In genomic region chr4:120716141-120716571, GRCm38 (mm10) we compare ENCODE assay signal across 8 mouse cellular contexts. TPM values are rescaled to one million over a fixed set of nuclear protein-coding genes. Genes with fewer than 3 reads are reported as not detected.
DNase-seq lines count a peak whose midpoint lies in the region; ATAC-seq and TF ChIP-seq lines count a peak whose summit lies in the region.

No protein-coding gene starts in this region.

- 0% methylated on average over 12 of the region's 12 CpGs for WGBS in heart, embryonic 11.5 days (ENCODE audit: insufficient replicate concordance)
- 2% methylated on average over 12 of the region's 12 CpGs for WGBS in forebrain, embryonic 14.5 days
- 1% methylated on average over 12 of the region's 12 CpGs for WGBS in intestine, embryonic 16.5 days
- 0% methylated on average over 12 of the region's 12 CpGs for WGBS in liver, postnatal 0 days (ENCODE audit: insufficient replicate concordance)
- WGBS in neural tube, embryonic 12.5 days: 1% methylated on average over 12 of the region's 12 CpGs

- TF ChIP-seq EP300 in liver, postnatal 0 days (IDR thresholded peaks at IDR 0.05; ENCODE audit: low read depth): no peak

- ATAC-seq in heart, embryonic 11.5 days (replicated peaks; ENCODE audit: insufficient number of reproducible peaks, low FRiP score, low TSS enrichment): peak; percentile 81
- peak; percentile 85 for ATAC-seq in forebrain, embryonic 14.5 days
- ATAC-seq in intestine, embryonic 16.5 days: peak; percentile 85
- ATAC-seq in liver, postnatal 0 days: peak; percentile 44
- peak; percentile 69 for ATAC-seq in neural tube, embryonic 12.5 days (ENCODE audit: low FRiP score, low read depth)

- no peaks in the 10 kb centered on the region for H3K36me3 ChIP-seq in heart, embryonic 11.5 days (ENCODE audit: control insufficient read depth, insufficient read depth, low read length)
- H3K36me3 ChIP-seq in forebrain, embryonic 14.5 days (ENCODE audit: control insufficient read depth, insufficient read depth, low read length): no peaks in the 10 kb centered on the region
- H3K36me3 ChIP-seq in intestine, embryonic 16.5 days (ENCODE audit: control insufficient read depth, insufficient read depth, low read length): no peaks in the 10 kb centered on the region
- H3K36me3 ChIP-seq in liver, postnatal 0 days (replicated peaks; ENCODE audit: insufficient read depth, low read length): no peaks in the 10 kb centered on the region
- H3K36me3 ChIP-seq in neural tube, embryonic 12.5 days: no peaks in the 10 kb centered on the region

- DNase-seq in heart, adult 9 months (ENCODE audit: low spot score in 2 of 2): no peak
- DNase-seq in adrenal gland, postnatal 36 days: peak; percentile 88
- peak; percentile 66 for DNase-seq in forebrain, embryonic 14.5 days (ENCODE audit: low spot score)
- peak; percentile 74 for DNase-seq in liver, postnatal 0 days
- no peak for DNase-seq in MN1 (ENCODE audit: low spot score)

- H3K27ac ChIP-seq in heart, embryonic 11.5 days (ENCODE audit: low read depth, low read length): no peak overlapping the region
- H3K27ac ChIP-seq in forebrain, embryonic 14.5 days (ENCODE audit: low read depth, low read length): no peak overlapping the region
- H3K27ac ChIP-seq in intestine, embryonic 16.5 days (ENCODE audit: low read length): no peak overlapping the region
- no peak overlapping the region for H3K27ac ChIP-seq in liver, postnatal 0 days (ENCODE audit: low read depth)
- no peak overlapping the region for H3K27ac ChIP-seq in neural tube, embryonic 12.5 days

- H3K9me3 ChIP-seq in heart, embryonic 11.5 days (replicated peaks; ENCODE audit: control insufficient read depth, low read length): no peaks in the 10 kb centered on the region
- no peaks in the 10 kb centered on the region for H3K9me3 ChIP-seq in forebrain, embryonic 14.5 days (replicated peaks; ENCODE audit: control insufficient read depth, low read length)
- H3K9me3 ChIP-seq in intestine, embryonic 16.5 days (ENCODE audit: control insufficient read depth, low read length): no peaks in the 10 kb centered on the region
- H3K9me3 ChIP-seq in liver, postnatal 0 days (ENCODE audit: low read length): no peaks in the 10 kb centered on the region
- H3K9me3 ChIP-seq in neural tube, embryonic 12.5 days: no peaks in the 10 kb centered on the region

- peaks cover 42% of the 10 kb centered on the region for H3K27me3 ChIP-seq in heart, embryonic 11.5 days (ENCODE audit: control insufficient read depth, insufficient read depth, low read length)
- 0 out of 2 replicates have a peak, but pooled peaks cover 4% of the 10 kb centered on the region for H3K27me3 ChIP-seq in forebrain, embryonic 14.5 days (replicated peaks; ENCODE audit: control insufficient read depth, insufficient read depth, low read length)
- peaks cover 3% of the 10 kb centered on the region for H3K27me3 ChIP-seq in intestine, embryonic 16.5 days (replicated peaks; ENCODE audit: control insufficient read depth, insufficient read depth, low read length)
- peaks cover 27% of the 10 kb centered on the region for H3K27me3 ChIP-seq in liver, postnatal 0 days (ENCODE audit: insufficient read depth, low read length)
- peaks cover 24% of the 10 kb centered on the region for H3K27me3 ChIP-seq in neural tube, embryonic 12.5 days (replicated peaks)

- peak overlapping the region; percentile 73 for H3K4me2 ChIP-seq in heart, embryonic 11.5 days
- H3K4me2 ChIP-seq in forebrain, embryonic 14.5 days (ENCODE audit: low read length): peak overlapping the region; percentile 66
- peak overlapping the region; percentile 69 for H3K4me2 ChIP-seq in intestine, embryonic 16.5 days (ENCODE audit: low read depth, low read length)
- peak overlapping the region; percentile 58 for H3K4me2 ChIP-seq in liver, postnatal 0 days (ENCODE audit: low read depth, low read length)
- H3K4me2 ChIP-seq in neural tube, embryonic 12.5 days (replicated peaks): peak overlapping the region; percentile 60

- no peak for TF ChIP-seq CTCF in liver, postnatal 0 days (IDR thresholded peaks at IDR 0.05; ENCODE audit: low read depth)

- H3K9ac ChIP-seq in heart, embryonic 11.5 days (ENCODE audit: low read depth, low read length): 0 out of 2 replicates have a peak overlapping the region, but pooled peaks have one; percentile 6
- H3K9ac ChIP-seq in forebrain, embryonic 14.5 days (ENCODE audit: low read length): peak overlapping the region; percentile 37
- H3K9ac ChIP-seq in intestine, embryonic 16.5 days (ENCODE audit: low read depth, low read length): peak overlapping the region; percentile 62
- H3K9ac ChIP-seq in liver, postnatal 0 days (replicated peaks): no peak overlapping the region
- no peak overlapping the region for H3K9ac ChIP-seq in neural tube, embryonic 12.5 days

- H3K4me1 ChIP-seq in heart, embryonic 11.5 days (ENCODE audit: control insufficient read depth, insufficient read depth, low read length): peaks cover 10% of the 10 kb centered on the region; the same call in 1 of the 2 replicates
- H3K4me1 ChIP-seq in forebrain, embryonic 14.5 days (ENCODE audit: control insufficient read depth, insufficient read depth, low read length): peaks cover 5% of the 10 kb centered on the region; the same call in 1 of the 2 replicates
- peaks cover 14% of the 10 kb centered on the region for H3K4me1 ChIP-seq in intestine, embryonic 16.5 days (ENCODE audit: control insufficient read depth, insufficient read depth, low read length)
- H3K4me1 ChIP-seq in liver, postnatal 0 days (ENCODE audit: insufficient read depth): peaks cover 8% of the 10 kb centered on the region
- peaks cover 21% of the 10 kb centered on the region for H3K4me1 ChIP-seq in neural tube, embryonic 12.5 days

- H3K4me3 ChIP-seq in heart, embryonic 11.5 days (ENCODE audit: low read depth, low read length): peak overlapping the region; percentile 44
- H3K4me3 ChIP-seq in forebrain, embryonic 14.5 days (ENCODE audit: low read depth, low read length): peak overlapping the region; percentile 27
- H3K4me3 ChIP-seq in intestine, embryonic 16.5 days (ENCODE audit: low read length): peak overlapping the region; percentile 39
- H3K4me3 ChIP-seq in liver, postnatal 0 days (ENCODE audit: low read depth, low read length): peak overlapping the region; percentile 28; the same call in 1 of the 2 replicates
- H3K4me3 ChIP-seq in neural tube, embryonic 12.5 days: peak overlapping the region; percentile 22

RNA-seq across cellular contexts. Expression of gene Kcnq4, which starts 32.3 kb away (rescaled TPM):
- polyA plus RNA-seq in heart, embryonic 11.5 days (2014; fragmentation: Nextera tagmentation; extraction: Ambion mirVana): 0.99 and 1.0 TPM in 2 replicates
- 1 to 10 TPM; 2.3 TPM for total RNA-seq in adrenal gland, postnatal 36 days (2021)
- 5.0 and 6.5 TPM in 2 replicates for polyA plus RNA-seq in forebrain, embryonic 14.5 days (2014; fragmentation: Nextera tagmentation; extraction: Ambion mirVana)
- 2.0 and 2.3 TPM in 2 replicates for polyA plus RNA-seq in intestine, embryonic 16.5 days (2015; fragmentation: Nextera tagmentation; extraction: Ambion mirVana)
- 0.14 and 0.20 TPM in 2 replicates for polyA plus RNA-seq in liver, postnatal 0 days (2015; fragmentation: Nextera tagmentation; extraction: Ambion mirVana)
- 4.2 and 5.0 TPM in 2 replicates for polyA plus RNA-seq in neural tube, embryonic 12.5 days (2016; fragmentation: Nextera tagmentation; extraction: Ambion mirVana)

RNA-seq across cellular contexts. Expression of gene Cited4, which starts 49.8 kb away (rescaled TPM):
- 37.5 and 44.9 TPM in 2 replicates for polyA plus RNA-seq in heart, embryonic 11.5 days (2014; fragmentation: Nextera tagmentation; extraction: Ambion mirVana)
- total RNA-seq in adrenal gland, postnatal 36 days (2021): 10 to 100 TPM in 1 of 2 experiments, 1 to 10 TPM in 1; 6.0 to 56.0 TPM
- 0.17 and 0.23 TPM in 2 replicates for polyA plus RNA-seq in forebrain, embryonic 14.5 days (2014; fragmentation: Nextera tagmentation; extraction: Ambion mirVana)
- polyA plus RNA-seq in intestine, embryonic 16.5 days (2015; fragmentation: Nextera tagmentation; extraction: Ambion mirVana): 1.5 and 2.4 TPM in 2 replicates
- 21.2 and 22.9 TPM in 2 replicates for polyA plus RNA-seq in liver, postnatal 0 days (2015; fragmentation: Nextera tagmentation; extraction: Ambion mirVana)
- 3.7 and 4.3 TPM in 2 replicates for polyA plus RNA-seq in neural tube, embryonic 12.5 days (2016; fragmentation: Nextera tagmentation; extraction: Ambion mirVana)

Comparison
In these comparisons a context has a peak if more than half of its experiments do, and no peak if none do; other contexts are left out.
1. H3K9ac ChIP-seq: peak in heart, embryonic 11.5 days (single experiment), forebrain, embryonic 14.5 days (single experiment) and intestine, embryonic 16.5 days (single experiment); none in liver, postnatal 0 days (single experiment) and neural tube, embryonic 12.5 days (single experiment).
2. DNase-seq: peak in adrenal gland, postnatal 36 days (2 of 2), forebrain, embryonic 14.5 days (single experiment) and liver, postnatal 0 days (single experiment); none in heart, adult 9 months (0 of 2) and MN1 (single experiment).
3. Peak in every context shown above with its lines, with median percentiles within 50 percentile points of each other: ATAC-seq, H3K4me2 ChIP-seq and H3K4me3 ChIP-seq.